Mouse (Mus musculus) layer of hippocampus, adult 18-20 months (tissue): Measurements from ENCODE around the gene Gm6993. TPM values are rescaled to one million over a fixed set of nuclear protein-coding genes. Genes with fewer than 3 reads are reported as not detected.

Experiments used
- DNase-seq, 2 experiments: peaks; one replicate each; pipeline ENCODE4 v3.0.0; 2022; ENCODE audit warnings: low spot score in 2 of 2
- total RNA-seq, 2 experiments: library from RNA; stranded (reverse); gene quantifications; 2 replicates each; pipeline ENCODE4 v1.2.3; 2021

Gm6993 gene
- total RNA-seq, 2 experiments from 2014 or later, result not detected

DNA sequence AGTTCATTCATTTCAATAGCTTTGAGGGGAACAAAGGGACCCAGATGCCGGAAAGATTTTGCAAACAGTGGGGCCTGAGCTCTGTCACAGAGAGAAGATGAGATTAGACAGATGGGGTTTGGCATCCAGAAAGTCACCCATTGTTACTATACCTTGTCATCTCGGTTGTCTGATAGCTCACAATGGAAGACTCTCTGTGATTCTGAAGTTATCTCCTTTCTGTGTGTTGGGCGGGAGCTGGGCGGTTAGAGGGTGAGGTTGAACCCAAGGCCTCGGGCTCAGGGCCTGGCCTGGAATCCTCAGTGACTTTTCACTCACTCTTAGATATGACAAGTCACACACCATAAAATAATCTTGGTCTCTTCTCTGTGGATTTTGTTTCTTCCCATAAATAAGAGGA lies 30.2 kb downstream of the Gm6993 start:
- DNase-seq, result no peak

DNA sequence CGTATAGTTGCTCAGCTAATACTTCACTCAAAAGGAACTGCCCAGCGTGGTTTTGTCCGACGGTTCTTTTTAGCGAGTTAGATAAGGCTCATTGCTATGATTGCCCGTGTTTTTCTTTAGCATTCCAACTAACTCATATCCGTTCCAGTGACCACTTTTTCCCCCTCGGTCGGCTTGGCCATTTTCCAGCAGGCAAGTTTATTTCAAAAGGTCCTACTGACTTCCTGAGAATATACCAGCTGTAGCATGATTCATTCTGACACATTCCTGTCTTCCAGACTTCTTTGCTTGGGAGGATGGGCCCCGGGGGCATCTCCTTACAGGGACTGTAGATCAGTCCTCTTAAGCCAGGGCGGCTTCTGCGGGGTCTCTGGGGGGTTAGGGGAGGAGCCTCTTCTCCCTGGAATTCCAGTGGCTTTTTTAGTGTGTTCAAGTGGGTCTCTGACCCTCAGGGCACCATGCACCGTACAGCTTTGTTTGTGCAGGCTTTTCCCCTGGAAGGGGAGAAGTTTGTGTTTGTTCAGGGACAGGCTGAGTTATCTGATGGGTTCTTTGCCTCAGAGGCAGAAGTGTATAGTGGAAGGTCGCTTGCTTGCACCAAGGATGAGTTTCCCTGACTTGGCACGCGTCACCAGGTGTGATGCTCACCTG lies 30.9 kb downstream of the Gm6993 start:
- DNase-seq, result no peak

DNA sequence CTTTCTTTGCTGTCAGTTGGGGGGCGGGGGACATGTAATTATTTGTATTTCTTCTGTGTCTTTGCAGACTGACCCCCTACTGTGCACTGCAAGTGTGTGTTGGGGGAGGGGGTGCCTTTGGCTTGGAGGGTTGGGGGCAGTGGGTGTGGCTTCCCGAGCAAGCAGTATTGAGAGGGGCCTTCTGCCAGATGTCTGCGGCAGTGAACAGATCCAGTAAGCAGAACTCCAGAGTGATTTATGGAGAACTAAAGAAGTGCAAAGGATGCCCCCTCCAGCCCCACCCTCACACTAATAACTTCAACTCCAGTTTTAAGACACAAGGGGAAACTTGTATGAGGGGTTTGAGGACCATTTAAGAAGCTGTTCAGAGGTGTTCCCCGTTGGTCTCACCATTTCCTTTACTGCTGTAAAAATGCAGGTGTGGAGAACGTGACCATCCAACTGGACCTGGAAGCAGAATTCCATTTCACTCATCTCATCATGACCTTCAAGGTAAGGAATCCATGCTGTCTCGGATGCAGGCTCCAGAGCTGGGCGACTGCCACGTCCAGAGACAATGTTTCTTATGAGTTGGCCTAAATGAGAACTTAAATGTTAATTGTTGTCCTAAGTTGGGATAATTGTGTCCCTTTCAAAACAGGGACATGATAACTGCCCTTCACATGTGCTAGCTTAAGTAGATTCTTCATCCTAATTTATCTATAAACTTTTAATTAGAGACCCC lies 31.6 kb downstream of the Gm6993 start:
- DNase-seq, result no peak

DNA sequence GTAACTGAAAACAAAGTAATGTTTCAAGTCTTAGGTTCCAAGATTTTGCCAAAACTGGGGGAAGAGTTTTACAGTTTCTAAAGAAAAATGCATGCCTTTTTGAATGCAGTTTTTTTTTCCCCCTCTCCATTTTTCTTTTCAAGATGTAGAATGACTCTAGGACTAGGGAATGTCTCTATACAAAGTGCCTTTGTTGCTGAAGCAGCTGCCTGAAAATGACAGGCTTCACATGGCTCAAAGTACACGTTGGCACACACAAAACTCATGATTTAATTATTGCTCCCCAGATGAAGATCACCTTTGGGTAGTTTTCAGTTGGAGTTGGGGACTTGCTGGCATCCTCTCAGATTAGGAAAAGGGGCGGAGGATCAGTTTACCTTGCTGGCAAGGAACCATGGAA lies 32.3 kb downstream of the Gm6993 start:
- DNase-seq, result no peak

DNA sequence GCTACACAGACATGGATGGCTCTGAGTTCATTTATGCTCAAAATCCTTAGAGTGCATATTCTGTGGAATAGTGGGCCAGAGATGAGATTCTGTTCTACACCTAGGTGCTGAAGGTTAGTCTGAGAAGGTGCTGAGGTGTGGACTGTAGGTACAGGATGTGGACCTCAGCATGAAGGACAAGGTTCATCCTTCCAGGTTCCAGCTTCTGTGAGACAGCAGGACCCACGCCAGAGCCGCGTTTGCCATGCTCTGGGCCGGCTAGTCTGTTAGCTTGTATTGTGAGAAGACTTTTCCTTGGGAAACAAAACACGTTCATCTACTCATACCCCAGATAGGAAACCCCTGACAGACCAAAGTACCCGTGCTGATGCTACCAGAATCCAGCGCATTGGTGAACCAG lies 33.1 kb downstream of the Gm6993 start:
- DNase-seq, result no peak

DNA sequence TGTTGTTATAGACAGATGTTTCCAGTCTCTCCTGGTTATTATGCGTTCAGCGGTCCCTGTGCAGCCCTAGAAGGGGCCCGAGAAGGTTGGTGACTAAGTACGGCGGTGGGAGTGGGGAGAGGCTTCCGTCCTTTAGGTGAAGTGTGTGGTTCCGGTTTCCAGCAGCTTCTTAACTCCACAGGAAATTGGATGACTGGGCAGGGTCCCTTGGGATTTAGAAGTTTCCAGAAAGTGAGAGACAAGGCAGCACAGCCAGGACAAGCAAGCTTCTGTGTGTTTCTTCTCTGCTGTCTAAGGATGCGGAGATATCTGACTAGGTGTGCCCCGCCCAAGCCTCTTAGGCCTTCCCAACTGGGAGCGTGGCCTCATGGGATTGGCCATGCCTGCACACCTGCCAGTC lies 34.8 kb downstream of the Gm6993 start:
- no peak for DNase-seq

DNA sequence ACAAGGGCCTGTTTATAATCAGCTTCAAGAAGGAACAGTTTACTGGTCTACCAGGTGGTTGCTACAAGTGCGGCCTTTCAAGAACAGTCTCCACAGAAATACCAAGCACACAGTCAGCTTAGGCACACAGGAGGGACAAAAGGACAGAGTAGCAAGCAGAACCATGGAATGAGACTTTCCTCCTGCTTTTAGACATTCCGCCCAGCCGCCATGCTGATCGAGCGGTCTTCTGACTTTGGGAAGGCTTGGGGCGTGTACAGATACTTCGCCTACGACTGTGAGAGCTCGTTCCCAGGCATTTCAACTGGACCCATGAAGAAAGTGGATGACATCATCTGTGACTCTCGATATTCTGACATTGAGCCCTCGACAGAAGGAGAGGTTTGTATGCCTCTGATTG lies 37.7 kb downstream of the Gm6993 start:
- DNase-seq, result no peak

DNA sequence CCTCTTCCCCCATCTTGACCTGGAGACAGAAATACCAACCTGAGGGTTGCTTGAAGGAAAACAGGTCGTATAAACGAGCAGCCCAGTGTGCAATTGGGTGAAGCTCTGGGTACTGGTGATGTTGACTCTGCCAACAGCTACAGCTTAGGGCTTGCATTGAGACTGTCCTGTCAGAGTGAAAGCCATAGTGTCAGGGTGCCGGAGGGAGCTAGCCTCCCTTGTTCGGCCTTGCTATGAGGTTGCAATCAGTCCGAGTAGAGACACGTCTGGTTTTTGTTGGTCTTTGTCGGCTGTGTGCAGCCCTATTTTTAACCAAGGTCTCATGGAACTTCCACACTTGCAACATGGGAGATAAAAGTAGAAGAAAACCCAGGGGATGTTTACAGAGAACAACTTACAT lies 39.7 kb downstream of the Gm6993 start:
- no peak for DNase-seq

DNA sequence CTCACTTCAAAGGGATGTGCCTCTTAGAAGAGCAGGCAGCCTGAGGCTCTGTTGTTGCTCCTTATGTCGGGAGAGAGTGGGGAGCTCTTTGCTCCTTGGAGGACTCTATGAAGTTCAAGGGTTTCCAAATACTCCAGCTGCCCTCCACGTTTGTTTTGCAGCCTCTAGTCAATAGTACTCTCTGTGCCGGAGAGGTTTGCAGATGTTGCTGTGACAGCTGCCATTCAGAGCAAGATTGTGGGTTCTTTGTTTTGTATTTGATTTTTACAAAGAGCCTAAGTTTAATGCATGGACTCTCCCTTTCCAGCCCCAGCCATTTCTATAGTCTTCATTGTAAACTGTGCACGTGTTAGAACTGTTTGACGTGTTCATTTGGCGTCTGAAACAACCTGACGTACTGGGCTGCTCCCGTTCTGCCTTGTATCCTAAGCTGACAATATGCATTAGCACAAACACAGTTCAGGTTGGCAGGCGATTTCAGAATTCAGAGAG lies 40.6 kb downstream of the Gm6993 start:
- DNase-seq, result no peak

DNA sequence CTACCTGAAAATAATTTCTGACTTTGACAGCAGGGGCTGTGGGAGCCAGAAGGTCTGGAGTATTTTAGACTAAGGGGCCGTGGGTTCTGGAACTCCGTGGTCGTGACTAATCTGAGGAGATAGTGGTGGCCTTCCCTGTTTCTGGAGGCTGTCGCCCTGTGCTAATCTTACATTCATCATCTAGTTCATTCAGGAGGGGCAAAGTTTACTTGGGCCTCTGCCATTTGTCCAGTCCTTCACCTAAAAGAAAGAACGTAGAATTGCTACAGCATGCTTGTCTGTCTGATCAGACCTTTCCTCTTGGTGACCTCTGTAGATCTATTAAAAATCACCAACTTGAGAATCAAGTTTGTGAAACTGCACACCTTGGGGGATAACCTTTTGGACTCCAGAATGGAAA lies 41.7 kb downstream of the Gm6993 start:
- DNase-seq, result no peak

DNA sequence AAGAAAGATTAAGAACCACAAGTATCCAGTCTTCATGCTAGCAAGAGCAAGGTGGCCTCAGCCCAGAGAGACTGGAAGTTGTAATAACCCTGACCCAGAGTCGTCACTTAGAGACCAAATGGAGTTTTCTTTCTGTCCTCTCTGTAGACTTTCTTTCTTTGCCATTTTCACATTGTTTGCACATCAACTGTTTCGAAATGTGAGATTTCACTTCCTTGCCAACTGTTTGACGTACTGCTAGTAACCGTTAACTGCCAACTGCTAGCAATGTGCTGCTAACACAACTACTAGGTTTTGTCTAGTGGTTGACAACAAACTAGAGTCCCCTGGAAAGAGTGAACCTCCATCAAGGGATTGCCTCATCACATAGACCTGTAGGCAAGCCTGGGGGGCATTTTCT lies 42.6 kb downstream of the Gm6993 start:
- no peak for DNase-seq

DNA sequence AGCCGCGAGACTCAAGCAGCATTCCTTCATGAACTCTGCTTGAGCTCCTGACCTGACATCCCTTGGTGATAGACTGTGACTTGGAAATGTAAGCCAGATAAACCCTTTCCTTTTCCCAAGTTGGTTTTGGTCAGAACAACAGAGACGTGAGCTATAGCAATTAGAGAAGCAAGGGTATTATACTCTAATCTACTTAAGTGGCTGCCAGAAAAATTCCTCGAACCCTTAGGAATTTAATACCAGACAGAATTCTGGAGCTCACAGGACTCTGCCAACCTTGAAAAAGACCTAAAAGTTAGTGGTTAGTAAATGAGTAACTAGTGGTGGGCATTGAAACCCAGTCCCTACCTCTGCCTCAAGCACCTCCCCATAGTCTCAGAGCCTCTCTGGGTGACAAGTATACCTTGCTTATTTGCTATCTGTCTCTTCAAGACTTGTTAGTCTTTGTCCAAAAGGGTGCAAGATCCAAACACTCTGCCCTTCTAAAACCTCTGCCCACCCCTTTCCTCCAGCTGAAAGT lies 43.1 kb downstream of the Gm6993 start:
- DNase-seq, result no peak

DNA sequence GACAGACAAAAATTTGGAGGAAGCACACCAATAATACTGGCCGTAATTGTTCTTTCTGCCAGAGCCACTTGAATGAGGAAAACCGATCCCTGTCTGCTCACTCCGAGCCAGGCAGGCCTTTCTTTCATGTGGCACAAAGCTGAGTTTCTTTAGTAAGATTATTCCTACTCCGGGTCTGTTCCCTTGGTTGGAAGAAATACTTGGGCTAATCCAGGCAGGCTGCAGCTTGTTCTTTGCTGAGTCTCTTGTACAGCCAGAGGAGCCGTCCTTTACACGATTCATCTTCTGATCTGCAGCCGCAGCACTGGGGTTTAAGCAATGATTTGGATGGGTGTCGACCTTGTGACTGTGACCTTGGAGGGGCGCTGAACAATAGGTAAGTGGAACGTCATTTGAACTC lies 48.5 kb downstream of the Gm6993 start:
- no peak for DNase-seq

Other genes starting within 250 kb of the Gm6993 start
- not detected for gene Fam110c, start 166.9 kb upstream of the Gm6993 start, total RNA-seq
- 10 to 100 TPM; 34.9 to 38.1 TPM for gene Lamb1, start 24.5 kb downstream of the Gm6993 start, total RNA-seq
- 100 to 1,000 TPM; 101 to 105 TPM for gene Dld, start 110.7 kb downstream of the Gm6993 start, total RNA-seq
- under 1 TPM; 0.20 to 0.30 TPM for gene Slc26a3, start 150.1 kb downstream of the Gm6993 start, total RNA-seq